Mouse (Mus musculus) retina, postnatal 7 days (tissue): ENCODE data around the gene Pappa2.

ENCODE experiments used
- DNase-seq: peaks from one replicate; pipeline ENCODE4 v3.0.0-alpha.2; 2012; ENCODE audit warnings: low read depth, low spot score

Pappa2 gene

GRCm38 (mm10) chr1:158910661-158911060, 69.6 kb downstream of the Pappa2 start:
- no peak for DNase-seq

DNA sequence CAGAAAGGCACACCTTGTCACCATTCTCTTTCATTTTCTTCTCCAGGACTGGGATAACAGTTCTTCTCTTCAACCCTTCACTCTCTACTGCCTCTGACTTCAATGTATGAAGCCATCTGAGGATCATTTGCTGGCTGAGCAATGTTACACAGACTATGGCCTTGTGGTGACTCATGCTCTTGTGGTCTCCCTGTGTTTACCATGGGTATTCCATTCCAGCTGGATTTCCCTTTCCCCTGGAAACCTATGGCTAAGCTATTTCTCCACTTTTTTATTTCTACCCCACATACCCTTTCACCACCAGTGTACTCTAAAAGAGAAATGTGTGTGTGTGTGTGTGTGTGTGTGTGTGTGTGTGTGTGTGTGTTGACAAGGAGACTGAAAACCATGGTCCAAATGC, 83.0 kb downstream of the Pappa2 start:
- DNase-seq: no peak

- no peak for DNase-seq
These were observed 85.8 kb downstream of the Pappa2 start for GRCm38 (mm10) chr1:158894441-158894840.

- DNase-seq: no peak
These were observed 104.8 kb downstream of the Pappa2 start for GRCm38 (mm10) chr1:158875487-158875886.

- no peak for DNase-seq
These were observed 105.7 kb downstream of the Pappa2 start for GRCm38 (mm10) chr1:158874552-158875077.

GRCm38 (mm10) chr1:158873631-158874030, 106.7 kb downstream of the Pappa2 start:
- DNase-seq: no peak

- no peak for DNase-seq
These were observed 108.9 kb downstream of the Pappa2 start for GRCm38 (mm10) chr1:158871401-158871800.

DNA sequence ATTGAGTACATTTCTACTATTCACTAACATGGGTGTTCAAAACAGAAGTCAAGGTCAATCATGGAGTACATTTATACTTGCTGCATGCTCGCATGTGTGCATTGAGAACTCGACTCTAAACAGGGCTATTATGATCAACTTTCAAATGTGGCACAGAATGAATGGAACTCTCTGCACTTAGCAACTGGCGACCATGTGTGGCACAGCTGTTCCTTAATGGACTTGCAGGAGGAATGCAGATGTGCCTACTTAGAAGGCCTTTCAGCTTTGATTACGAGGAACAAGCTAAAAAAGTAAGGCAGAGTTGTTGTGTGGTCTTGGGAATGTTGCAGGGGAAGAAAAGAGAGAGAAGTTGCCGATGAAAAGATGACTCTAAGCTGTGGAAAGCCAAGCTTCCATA, 120.1 kb downstream of the Pappa2 start:
- no peak for DNase-seq

DNA sequence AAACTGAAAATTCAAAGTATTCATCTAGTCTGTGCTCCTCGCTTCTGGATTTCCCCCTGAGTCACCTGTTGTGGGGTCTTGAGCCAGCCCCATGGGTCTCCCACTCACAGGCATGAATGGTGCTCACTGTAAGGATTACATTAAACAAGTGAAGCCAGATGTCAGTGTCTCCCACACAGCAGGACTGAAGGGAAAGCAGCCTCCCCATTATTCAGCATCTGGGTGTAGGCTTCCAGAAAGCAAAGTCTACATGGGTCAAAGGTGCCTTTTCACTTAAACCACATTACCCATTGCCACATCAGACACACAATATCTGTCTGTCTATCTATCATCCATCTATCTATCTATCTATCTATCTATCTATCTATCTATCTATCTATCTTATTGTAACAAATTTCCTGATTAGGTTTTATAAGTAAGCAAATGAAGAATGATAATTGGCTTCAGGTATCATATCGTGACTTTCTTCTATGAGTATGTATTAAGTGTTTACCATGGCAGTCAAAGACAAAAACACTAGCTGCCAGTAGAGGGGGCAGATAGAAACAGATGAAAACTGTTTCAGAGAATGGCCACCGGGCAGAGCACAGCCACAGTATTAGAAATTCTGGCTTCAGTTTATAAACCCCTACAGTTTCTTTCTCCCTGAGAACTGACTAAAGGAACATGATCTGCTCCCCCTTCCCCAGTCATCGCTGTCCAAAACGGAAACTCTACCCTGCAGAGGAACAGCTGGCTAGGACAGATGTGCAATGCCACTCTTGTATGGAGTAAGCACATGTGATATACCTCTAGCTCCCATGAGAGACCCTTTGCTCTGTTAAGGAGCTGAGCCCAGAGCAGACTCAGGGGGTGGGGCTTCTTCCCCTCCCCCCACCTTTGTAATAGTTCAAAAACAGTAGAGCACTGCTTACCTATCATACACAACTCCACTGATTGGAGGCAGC, 126.1 kb downstream of the Pappa2 start:
- DNase-seq: no peak

DNA sequence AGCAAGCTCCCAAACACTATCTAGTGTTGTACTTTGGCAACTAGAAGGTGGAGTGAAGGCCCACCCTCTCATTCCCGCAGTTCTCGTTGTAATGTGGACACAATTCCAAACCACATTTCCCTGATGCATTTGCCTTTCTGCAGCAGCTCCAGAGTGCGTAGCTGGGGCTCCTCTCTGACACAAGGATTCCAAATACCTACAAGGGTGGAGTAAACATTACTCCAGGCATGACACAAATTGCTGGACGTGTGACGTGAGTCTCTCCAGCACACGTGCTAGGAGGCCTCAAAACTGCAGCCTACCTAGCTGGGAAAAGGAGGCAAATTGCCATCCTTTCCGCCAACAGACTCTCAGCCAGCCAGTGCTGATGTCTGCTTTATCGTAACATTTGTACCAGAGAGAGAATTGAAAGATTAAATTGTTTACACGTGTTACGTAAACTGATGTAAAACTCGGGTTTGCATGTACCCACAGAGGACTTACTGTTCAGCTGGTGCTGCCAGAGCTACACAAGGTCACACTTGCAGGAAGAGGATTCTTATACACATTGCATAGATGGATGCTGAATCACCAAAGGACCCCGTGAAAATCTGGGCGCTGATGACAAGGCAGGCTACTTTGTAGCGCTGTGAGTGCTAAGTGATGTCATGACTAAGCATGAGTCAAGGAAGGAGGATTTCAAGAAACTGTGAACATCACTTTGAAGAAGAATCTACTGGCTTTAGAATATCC, 127.3 kb downstream of the Pappa2 start:
- no peak for DNase-seq

DNA sequence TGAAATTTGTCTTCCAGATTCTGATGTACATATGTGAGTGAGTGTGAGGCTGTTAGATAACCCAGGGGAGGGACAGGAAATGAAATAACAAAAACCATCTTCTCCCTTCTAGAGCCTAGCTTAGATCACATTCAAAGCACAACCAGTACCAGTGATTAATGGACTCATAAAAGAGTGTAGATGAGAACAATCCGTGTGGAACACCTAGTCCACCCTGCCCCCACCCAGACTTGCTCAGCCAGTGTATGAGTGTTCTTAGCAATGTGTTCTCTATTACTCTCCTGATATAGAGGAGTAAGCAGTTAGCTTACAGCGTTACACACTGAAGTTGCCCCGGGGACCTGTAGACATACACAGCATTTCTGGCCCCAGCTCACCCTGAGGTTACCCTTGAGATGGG, 129.8 kb downstream of the Pappa2 start:
- DNase-seq: no peak

GRCm38 (mm10) chr1:158844604-158845003, 135.7 kb downstream of the Pappa2 start:
- DNase-seq: no peak

DNA sequence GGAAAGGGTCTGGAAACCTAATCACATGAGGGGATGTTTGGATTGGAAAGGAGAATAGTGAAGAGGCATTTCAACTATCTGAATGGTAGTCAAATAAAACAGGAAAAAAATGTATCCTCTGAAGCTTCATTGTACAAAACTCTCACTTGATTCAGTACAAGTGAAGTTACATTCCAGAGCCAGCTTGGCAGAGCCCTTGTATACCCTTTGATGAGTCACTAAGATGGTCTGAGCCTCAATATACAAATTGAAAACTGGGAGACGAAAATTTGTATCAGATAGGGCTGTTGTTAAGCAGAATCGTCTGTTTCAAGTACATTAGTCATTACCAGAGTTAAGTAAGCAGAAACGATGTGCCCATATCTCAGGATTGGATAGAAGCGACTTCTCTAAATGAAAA, 143.1 kb downstream of the Pappa2 start:
- DNase-seq: no peak

DNA sequence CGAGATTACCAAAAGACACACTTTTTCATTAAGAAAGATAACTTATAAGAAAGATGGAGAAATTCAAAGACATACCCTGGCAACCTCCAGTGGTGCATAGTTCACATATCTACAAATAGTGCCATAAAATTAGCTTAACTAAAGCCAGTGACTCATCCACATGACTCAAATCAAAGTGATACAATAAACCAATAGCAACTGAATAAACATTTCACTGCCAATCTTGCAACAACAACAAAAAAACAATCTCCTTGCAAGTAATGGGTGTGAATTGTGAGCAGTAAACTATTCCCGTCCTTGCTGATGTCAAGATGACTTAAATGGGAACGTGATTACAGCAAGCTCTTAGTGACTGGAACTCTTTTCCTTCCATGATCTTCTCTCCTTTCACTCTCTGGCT, 150.1 kb downstream of the Pappa2 start:
- no peak for DNase-seq

GRCm38 (mm10) chr1:158827931-158828330, 152.4 kb downstream of the Pappa2 start:
- DNase-seq: no peak

DNA sequence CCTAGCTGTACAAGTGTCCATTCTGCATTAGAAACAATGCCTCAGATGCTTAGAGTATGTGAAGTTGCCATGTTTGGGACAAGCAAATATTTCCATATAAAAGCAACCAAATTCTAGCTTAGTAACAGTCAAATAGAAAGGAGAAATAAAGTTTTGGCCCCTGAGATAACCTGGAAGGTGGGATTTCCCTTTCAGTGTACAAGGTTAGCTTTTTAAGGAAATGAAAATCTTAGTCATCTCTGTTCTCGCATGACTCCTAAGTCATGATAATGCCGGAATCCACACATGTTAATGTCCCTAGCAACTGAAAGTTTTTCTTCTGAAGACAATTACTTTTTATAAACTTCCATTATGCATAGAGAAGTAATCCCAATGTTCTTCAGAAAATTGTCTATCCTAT, 160.6 kb downstream of the Pappa2 start:
- no peak for DNase-seq

- no peak for DNase-seq
These were observed 163.8 kb downstream of the Pappa2 start for GRCm38 (mm10) chr1:158816479-158816878.

GRCm38 (mm10) chr1:158811887-158812286, 168.4 kb downstream of the Pappa2 start:
- no peak for DNase-seq

DNA sequence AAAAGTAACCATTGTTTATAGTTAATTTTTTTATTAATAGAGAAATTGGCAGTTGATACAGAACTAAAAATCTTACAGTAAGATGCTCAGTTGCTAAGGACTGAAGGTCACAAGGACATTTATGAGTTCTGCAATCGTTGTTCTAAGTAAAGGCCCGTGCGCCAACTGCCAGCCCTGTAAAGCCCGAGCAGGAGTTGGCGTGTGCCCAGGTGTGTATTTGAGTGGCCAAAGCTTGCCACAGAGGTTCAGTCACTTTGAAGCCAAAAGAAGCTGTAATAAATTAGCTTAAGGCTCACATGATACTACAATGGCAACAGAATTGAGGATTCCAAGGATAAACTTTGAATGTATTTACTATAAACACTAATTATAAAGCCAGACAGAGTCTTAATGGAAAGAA, 204.8 kb downstream of the Pappa2 start:
- no peak for DNase-seq

DNA sequence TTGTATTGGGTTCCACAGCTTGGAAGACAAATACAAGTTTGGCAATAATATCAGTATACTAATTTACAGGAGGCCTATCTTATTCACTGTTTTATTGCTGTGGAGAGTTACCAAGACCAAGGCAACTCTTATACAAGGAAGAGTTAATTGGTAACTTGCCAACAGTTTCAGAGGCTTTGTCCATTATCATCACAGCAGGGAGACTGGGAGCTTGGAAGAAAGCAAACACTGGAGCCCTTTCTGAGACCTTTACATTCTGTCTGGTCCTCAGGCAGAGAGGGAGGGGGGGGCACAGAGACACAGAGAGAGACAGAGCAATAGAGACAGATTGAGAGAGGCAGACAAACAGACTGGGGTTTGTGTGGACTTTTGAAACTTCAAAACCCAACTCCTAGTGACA, 207.2 kb downstream of the Pappa2 start:
- no peak for DNase-seq

DNA sequence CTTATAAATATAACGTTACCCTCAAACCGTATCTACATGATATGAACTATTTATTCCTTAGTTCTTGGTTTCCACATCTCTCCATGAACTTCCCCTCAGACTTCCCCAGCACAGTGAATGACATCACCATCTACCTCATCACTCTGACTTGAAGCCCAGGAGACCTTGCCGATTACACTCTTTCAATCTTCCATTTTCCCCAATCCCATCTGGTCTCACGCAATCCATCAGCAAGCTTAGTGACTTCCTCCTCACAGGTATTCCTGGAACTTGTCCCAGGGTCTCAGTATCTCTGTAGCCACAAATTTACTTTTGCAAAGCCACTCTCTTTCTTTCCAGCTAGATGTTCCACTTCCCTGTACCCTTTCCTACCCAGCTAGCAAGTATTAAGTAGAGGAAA, 209.5 kb downstream of the Pappa2 start:
- DNase-seq: no peak

DNA sequence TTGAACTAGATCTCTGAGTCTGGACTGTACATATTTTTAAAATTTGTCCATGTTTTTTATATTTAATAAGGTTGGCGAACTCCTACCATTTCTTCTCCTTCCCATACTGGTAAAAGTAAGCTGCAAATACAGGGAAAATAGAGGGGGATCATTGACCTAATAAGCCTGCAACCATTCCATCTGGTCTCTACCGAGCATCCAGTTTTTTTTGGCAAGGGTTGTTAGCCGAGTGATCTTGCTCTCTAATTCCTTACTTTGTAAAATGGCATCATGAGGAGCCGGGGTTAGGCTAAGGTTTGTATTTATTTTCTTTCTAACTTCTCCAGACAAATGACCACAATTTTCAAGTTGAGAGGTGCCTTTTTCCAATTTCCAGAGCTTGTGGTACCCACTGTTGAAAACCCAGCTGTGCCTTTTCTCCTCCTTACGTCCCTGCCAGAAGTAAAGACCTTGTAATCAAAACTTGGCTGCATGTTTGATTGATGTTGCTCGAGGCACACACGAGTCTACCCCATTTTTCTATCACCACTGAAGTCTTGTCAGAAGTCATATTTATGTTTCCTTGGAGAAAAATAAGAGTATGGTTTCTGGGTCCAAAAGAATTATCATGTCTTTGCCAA, 210.1 kb downstream of the Pappa2 start:
- no peak for DNase-seq
